Mouse (Mus musculus): ENCODE results near the gene Rin2.

The Rin2 gene

GRCm38 (mm10) chr2:145862206-145862817 lies 187.3 kb downstream of the Rin2 start:
- DNase-seq (ENCODE audit: low read depth): no peak

GRCm38 (mm10) chr2:145865344-145865743 lies 190.3 kb downstream of the Rin2 start:
- DNase-seq (ENCODE audit: low read depth): no peak

GRCm38 (mm10) chr2:145866238-145866637 lies 191.2 kb downstream of the Rin2 start:
- DNase-seq (ENCODE audit: low read depth): no peak

DNA sequence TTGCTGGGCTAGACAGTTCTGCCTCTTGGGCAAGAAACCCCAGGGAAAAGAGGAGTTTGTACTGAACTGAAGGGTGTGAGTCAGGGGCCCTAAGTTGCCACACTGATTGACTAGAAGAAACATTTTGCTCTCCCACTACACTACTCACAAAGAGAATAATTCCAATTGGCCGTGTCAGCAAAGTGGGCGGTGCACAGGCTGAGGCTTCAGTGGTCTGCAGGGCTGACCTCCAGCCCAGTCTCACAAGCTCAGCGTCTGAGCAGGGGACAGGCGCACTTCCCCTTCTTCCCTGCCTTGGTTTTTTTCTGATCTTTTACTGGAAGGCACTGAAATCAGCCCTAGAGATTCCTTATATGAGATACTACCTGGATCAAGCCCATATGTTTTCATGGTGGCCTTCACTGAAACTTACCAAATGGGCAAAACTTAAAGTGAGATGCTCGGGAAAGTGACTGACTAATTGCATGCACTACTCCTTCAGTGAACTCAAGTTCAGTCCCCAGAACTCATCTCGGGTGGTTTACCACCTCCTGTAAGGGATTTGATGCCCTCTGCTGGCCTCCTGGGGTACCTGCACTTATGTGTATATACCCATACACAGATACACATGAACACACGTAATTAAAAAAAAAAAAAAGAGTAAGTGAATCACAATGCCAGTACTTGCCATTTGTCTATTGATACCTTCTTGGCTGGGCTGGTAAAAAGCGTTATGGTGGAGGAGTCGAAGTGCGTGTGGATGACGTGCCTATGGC lies 191.9 kb downstream of the Rin2 start:
- DNase-seq (ENCODE audit: low read depth): no peak

GRCm38 (mm10) chr2:145871308-145871707 lies 196.3 kb downstream of the Rin2 start:
- DNase-seq (ENCODE audit: low read depth): no peak

DNA sequence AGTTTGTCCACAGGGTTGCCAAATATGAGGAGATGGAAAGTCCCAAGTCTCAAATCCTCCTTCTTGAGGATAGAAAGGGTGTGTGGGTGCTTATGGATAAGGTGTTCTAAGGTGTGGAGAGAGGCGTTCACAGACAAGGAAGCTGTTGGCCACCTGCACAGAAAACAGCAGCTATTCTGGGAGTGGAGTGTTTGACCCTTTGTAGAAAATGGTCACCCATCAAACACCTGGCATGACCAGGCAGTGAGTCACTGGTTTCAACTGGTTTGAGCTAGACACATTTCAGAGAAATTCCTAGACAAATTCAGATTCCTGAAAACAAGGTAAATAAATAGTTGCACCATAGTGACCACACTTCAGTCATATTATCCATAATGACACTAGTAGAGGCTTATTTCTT lies 197.1 kb downstream of the Rin2 start:
- no peak for DNase-seq (ENCODE audit: low read depth)

DNA sequence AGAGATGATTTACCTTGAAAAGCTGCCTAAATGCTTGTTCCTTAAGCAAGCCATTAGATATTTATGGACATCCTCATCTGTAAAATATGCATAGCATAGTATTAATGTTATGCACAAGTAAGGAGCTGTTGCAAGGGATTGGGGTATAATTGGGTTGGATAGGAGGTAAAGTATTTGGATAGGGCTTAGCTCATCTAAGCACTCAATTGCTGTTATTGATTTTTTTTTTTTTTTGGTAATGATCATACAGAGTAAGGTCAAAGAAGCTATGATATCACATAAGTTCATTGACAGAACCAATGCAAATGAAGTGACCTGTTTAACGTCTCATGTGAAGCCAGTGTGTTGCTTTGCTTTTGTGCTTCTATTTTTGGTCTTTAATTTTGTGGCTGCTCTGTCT lies 198.9 kb downstream of the Rin2 start:
- no peak for DNase-seq (ENCODE audit: low read depth)

GRCm38 (mm10) chr2:145874879-145875482 lies 200.0 kb downstream of the Rin2 start:
- DNase-seq (ENCODE audit: low read depth): no peak

GRCm38 (mm10) chr2:145877191-145877590 lies 202.2 kb downstream of the Rin2 start:
- no peak for DNase-seq (ENCODE audit: low read depth)

DNA sequence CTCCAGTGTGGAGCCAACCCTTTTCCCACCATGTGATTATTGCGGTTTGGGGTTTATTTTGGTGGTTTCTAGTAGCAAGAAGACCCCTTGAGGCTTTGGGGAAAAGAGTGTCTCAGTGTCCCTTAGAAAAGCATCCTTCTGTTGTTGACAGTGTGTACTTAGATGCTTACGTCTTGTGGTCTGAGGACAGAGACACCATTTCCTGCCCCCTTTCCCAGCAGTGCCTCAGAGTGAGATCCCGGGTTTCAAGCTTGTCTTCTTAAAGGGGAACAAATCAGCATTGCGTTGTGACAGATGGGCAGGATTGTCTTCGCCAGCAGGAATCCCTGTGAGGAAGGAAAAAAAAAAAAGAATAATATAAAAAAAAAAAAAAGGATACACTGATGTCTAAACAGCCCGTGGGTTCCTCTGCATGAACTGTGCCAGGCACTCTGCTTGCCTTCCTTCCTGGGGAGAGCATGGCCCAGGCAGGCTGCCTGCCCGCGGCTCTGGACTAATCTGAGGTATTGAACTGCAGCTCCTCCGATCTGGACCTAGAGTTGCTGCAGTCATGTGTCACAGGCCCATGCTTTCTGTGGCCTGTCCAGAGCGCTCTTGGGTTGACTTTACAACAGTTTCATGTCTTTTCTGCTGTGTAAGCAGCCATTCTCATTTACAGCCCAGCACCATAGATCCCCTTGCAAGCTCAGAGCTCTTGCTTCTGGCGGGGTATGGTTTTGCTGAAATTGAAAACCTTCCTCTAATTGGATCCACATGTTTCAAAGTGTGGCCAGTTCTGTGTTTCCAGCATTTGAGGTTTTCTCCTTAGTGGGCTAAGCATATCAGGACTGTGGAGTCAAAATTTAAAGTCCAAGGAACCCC lies 206.1 kb downstream of the Rin2 start:
- DNase-seq (ENCODE audit: low read depth): no peak

DNA sequence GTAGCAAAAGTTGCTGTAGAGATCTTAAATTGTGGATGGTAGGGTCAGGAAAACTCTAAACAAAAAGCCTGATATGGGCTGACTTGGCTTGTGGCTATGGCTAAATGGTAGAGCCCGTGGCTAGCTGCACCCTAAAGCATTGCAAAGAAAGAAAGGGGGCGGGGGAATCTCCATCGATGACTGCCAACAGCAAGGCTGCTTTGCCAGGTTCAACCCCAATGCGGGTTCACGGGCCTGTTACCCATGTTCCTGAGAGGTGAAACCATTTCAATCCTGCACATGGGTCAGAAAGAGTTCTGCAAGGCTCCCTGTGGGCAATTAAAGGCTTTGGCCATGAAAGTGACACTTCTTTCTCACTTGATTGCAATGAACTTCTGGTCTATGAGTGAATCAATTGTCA lies 206.9 kb downstream of the Rin2 start:
- no peak for DNase-seq (ENCODE audit: low read depth)

- peak; percentile 20 for DNase-seq (ENCODE audit: low read depth)
These were observed 207.4 kb downstream of the Rin2 start for GRCm38 (mm10) chr2:145882398-145882797.

- no peak for DNase-seq (ENCODE audit: low read depth)
These were observed 209.3 kb downstream of the Rin2 start for GRCm38 (mm10) chr2:145884036-145884912.

GRCm38 (mm10) chr2:145884913-145885785 lies 210.1 kb downstream of the Rin2 start:
- DNase-seq (ENCODE audit: low read depth): no peak

DNA sequence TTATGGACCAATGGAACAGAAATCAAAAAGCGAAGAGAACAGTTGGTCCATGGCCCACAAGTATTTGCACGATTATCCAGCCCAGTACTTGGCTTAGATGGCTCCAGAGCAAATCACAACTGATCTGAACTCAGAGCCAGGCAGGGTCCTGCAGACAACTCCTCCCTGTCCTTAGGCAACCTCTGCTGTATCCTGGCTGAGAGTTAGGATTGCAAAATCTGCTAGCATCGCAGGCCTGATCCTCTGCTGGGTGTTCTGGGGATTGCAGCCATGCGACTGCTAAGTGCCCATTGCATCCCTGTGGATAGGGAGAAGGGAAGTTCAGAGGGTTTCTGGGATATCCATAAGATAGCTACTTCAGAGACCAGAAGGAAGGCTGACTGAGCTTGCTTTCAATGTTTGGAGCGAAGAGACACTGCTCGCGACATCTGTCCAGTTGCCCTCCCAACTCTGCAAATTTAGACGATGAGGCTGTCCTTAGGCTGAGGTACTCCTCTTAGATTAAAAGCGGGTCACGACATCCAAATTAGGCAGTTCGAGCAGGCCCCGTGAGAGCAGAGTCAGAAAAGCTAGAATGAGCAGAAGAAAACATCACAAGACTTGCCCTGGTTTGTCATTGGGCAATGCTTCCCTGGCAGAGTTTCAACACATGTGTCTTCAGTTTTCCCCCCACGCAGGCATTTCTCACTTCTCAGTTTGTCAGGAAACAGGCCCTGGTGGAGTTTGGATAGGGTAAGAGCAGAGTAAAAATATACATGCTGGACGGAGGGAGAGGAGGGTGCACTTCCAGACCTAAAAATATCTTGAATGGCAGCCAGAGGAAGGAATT lies 213.1 kb downstream of the Rin2 start:
- DNase-seq (ENCODE audit: low read depth): no peak

DNA sequence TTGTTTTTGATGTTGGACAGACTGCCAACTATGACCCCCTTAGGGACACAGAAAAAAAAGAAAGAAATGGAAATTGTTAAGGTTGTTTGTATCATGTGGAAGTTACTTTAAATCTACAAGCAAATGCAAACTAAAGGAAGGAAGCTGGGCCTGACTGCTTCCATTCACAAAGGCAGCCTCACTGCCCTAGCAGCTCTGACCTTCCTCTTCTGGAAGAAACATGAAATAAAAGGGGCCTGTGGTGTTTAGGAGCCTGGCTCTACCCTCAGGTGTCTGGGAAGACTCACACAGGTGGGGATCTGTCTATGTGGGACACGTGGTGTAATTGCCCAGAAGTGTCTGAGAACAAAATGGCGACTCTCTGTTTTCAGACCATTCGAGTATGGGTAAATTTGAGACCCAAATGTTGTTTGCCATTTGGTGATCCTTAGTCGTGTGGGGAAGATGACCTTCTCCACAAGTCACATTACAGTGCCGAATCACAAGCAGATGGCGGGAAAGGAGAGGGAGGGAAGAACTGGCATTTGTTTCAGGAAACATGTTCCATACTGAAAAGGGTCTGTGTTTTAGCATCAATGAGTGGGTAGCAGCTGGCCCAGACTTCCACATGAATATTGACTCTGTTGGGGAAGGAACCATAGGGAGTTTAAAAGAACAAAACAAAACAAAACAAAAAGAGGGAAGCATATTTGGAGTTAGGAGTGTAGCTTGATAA lies 213.9 kb downstream of the Rin2 start:
- DNase-seq (ENCODE audit: low read depth): no peak

DNA sequence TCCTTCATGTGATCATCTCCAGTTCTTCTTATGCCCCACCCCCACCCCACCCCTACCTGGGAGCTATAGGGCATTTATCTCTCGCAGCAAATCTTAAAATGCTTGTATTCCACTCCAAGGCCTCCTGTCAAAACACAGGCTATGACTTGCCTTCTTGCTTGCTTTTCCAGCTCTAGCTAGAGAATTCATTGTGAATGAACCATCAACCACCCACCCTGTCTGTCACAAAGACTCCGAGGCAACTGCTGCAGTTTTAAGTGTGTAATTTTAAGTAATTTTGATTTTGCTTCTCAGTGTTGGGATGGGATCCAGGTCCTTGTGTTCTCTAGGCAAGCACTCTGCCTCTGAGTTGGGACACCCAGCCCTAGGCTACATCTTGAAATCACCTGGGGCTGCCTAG lies 215.6 kb downstream of the Rin2 start:
- DNase-seq (ENCODE audit: low read depth): no peak

DNA sequence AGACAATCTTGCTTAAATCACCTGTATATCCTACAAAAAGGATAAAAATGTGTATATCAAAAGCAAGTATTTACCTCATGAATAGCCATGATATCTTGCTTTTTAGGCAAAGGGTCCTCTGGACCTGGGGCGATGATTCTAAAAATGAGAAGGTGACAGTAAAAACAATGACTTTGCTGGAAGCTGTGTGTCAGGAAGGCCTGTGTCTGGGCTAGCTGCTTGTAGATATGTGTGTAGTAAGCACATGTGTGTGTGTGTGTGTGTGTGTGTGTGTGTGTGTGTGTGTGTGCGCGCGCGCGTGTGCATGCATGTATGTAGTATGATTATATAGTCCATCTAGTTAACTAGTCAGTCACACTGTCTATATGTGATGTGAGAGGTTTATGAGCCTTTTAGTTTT lies 218.7 kb downstream of the Rin2 start:
- no peak for DNase-seq (ENCODE audit: low read depth)

- no peak for DNase-seq (ENCODE audit: low read depth)
These were observed 223.1 kb downstream of the Rin2 start for GRCm38 (mm10) chr2:145898106-145898505.
